8 mouse cellular contexts compared by ENCODE assay signal in genomic region chr2:168524905-168525381, GRCm38 (mm10).
DNase-seq lines count a peak whose midpoint lies in the region; ATAC-seq lines count a peak whose summit lies in the region.

No protein-coding gene starts in this region.

- peak overlapping the region; percentile 61 for H3K4me2 ChIP-seq in intestine, embryonic 15.5 days (replicated peaks)

- no peaks in the 10 kb centered on the region for H3K36me3 ChIP-seq in intestine, embryonic 15.5 days
- peaks cover 61% of the 10 kb centered on the region for H3K36me3 ChIP-seq in megakaryocyte, embryonic 14.5 days (replicated peaks; ENCODE audit: low read length)

- H3K27ac ChIP-seq in intestine, embryonic 15.5 days: peak overlapping the region; percentile 49

- 0 out of 2 replicates have a peak overlapping the region, but pooled peaks have one; percentile 24 for H3K9ac ChIP-seq in intestine, embryonic 15.5 days

- no peaks in the 10 kb centered on the region for H3K9me3 ChIP-seq in intestine, embryonic 15.5 days
- H3K9me3 ChIP-seq in megakaryocyte, embryonic 14.5 days: peaks cover 12% of the 10 kb centered on the region

- ATAC-seq in intestine, embryonic 15.5 days: peak; percentile 95

- peak; percentile 94 for DNase-seq in adrenal gland, adult 8-10 months
- peak; percentile 54 for DNase-seq in embryo, embryonic 11.5 days (ENCODE audit: low read depth, low spot score)
- DNase-seq in gastrocnemius, postnatal 36 days: peak; percentile 92 to 95
- DNase-seq in left cerebral cortex, postnatal 10 days (ENCODE audit: extremely low spot score in 1 of 2, low spot score in 2 of 2): peak; percentile 83 to 96
- peak; percentile 92 to 93 for DNase-seq in right cerebral cortex, postnatal 10 days (ENCODE audit: low spot score in 2 of 2)
- DNase-seq in T-cell, adult 2 months (ENCODE audit: low spot score): no peak

- WGBS in intestine, embryonic 15.5 days: 1% methylated on average over 13 of the region's 13 CpGs

- H3K27me3 ChIP-seq in intestine, embryonic 15.5 days (replicated peaks): no peaks in the 10 kb centered on the region
- peaks cover 10% of the 10 kb centered on the region for H3K27me3 ChIP-seq in megakaryocyte, embryonic 14.5 days (replicated peaks)

- peaks cover 25% of the 10 kb centered on the region for H3K4me1 ChIP-seq in intestine, embryonic 15.5 days (replicated peaks)
- peaks cover 73% of the 10 kb centered on the region for H3K4me1 ChIP-seq in megakaryocyte, embryonic 14.5 days

- intact Hi-C loops in gastrocnemius, postnatal 36 days (cut with DNase I): no loop called here
- intact Hi-C loops in left cerebral cortex, postnatal 10 days (cut with DNase I): no loop called here

- H3K4me3 ChIP-seq in intestine, embryonic 15.5 days (replicated peaks): peak overlapping the region; percentile 14
- H3K4me3 ChIP-seq in megakaryocyte, embryonic 14.5 days (replicated peaks): peak overlapping the region; percentile 86
